Mouse (Mus musculus) neural tube, embryonic 13.5 days (tissue): ENCODE results near the gene Resf1. TPM values are rescaled to one million over a fixed set of nuclear protein-coding genes. Genes with fewer than 3 reads are reported as not detected.
A peak's percentile ranks its signal among the peaks of the same experiment; 100 is the strongest.
"Not testable (repeated sequence)": the region's sequence is repeated elsewhere in the genome, so short reads cannot be mapped to it uniquely, and the experiment has no call there.

ENCODE experiments used
- ATAC-seq: fragments of 200-750 bp; cut with Nextera tagmentation; 2 replicates; pipeline ENCODE4 v1.8.0; 2017; ENCODE audit warnings: low read depth, mild to moderate bottlenecking, moderate TSS enrichment, moderate library complexity
- H3K27ac ChIP-seq: fragments of 300-500 bp; sonication (generic); replicated peaks from 2 replicates; pipeline ENCODE4 v1.5.1; 2015; ENCODE audit warnings: moderate library complexity, mild to moderate bottlenecking, inconsistent platforms
- H3K27me3 ChIP-seq: fragments of 300-500 bp; sonication (generic); 2 replicates; pipeline ENCODE4 v1.6.1; 2015; ENCODE audit warnings: mild to moderate bottlenecking, inconsistent platforms
- H3K36me3 ChIP-seq: fragments of 300-500 bp; sonication (generic); 2 replicates; pipeline ENCODE4 v1.6.1; 2015; ENCODE audit warnings: mild to moderate bottlenecking, inconsistent platforms
- H3K4me1 ChIP-seq: fragments of 300-500 bp; sonication (generic); replicated peaks from 2 replicates; pipeline ENCODE4 v1.6.1; 2015; ENCODE audit warnings: inconsistent platforms
- H3K4me2 ChIP-seq: fragments of 300-500 bp; sonication (generic); 2 replicates; pipeline ENCODE4 v1.6.1; 2015; ENCODE audit warnings: inconsistent platforms, mild to moderate bottlenecking, moderate library complexity
- H3K4me3 ChIP-seq: fragments of 300-500 bp; sonication (generic); 2 replicates; pipeline ENCODE4 v1.5.1; 2015; ENCODE audit warnings: mild to moderate bottlenecking, inconsistent platforms
- H3K9ac ChIP-seq: fragments of 300-500 bp; sonication (generic); 2 replicates; pipeline ENCODE4 v1.6.1; 2015; ENCODE audit warnings: moderate library complexity, mild to moderate bottlenecking, inconsistent platforms
- H3K9me3 ChIP-seq: fragments of 300-500 bp; sonication (generic); 2 replicates; pipeline ENCODE4 v1.6.1; 2016; ENCODE audit warnings: inconsistent platforms
- WGBS: fragments of 180-500 bp; shearing (Covaris S2); methylation state at CpG from one replicate; pipeline ENCODE4 v1.1.7; 2015; 5-methylcytosine and 5-hydroxymethylcytosine counted together
- polyA plus RNA-seq: library from polyadenylated mRNA; unstranded; fragments of >200 nt; fragmentation: Nextera tagmentation; extraction: Ambion mirVana; gene quantifications from 2 replicates; pipeline ENCODE4 v1.2.1, GENCODE M21; 2015

Gene Resf1
- 31.5 and 34.6 TPM in 2 replicates for polyA plus RNA-seq

- Histone ChIP-seq H3K27me3 (no peaks in the 10 kb centered on the region), H3K4me2 (peak within 1 kb of the TSS; percentile 69), H3K9me3 (no peaks in the 10 kb centered on the region), H3K4me3 (peak within 1 kb of the TSS; percentile 84), H3K9ac (peak within 1 kb of the TSS; percentile 96), H3K4me1 (peaks cover 32% of the 10 kb centered on the region), H3K27ac (peak within 1 kb of the TSS; percentile 99), H3K36me3 (peaks cover 22% of the 10 kb centered on the region; the same call in 1 of the 2 replicates)
- 4% methylated on average over 61 of the region's 61 CpGs for WGBS
- peak; percentile 100 for ATAC-seq
Measured at GRCm38 (mm10) chr6:149308956-149309932, at the start of gene Resf1. Gene Resf1, plus strand, starts transcription at chr6:149309414.

- no peak for ATAC-seq
- H3K36me3 ChIP-seq, result no peaks in the 10 kb centered on the region
- no peak overlapping the region for H3K9ac ChIP-seq
- no peak overlapping the region for H3K27ac ChIP-seq
- no peak overlapping the region for H3K4me3 ChIP-seq
- peaks cover 5% of the 10 kb centered on the region; the same call in 1 of the 2 replicates for H3K9me3 ChIP-seq
- no peaks in the 10 kb centered on the region for H3K4me1 ChIP-seq
- WGBS, result 82% methylated on average over 3 of the region's 3 CpGs
- H3K27me3 ChIP-seq, result no peaks in the 10 kb centered on the region
- no peak overlapping the region for H3K4me2 ChIP-seq
Measured at GRCm38 (mm10) chr6:149260801-149261239, 48.4 kb upstream of the Resf1 start.

- no peak overlapping the region for H3K9ac ChIP-seq
- H3K4me1 ChIP-seq, result no peaks in the 10 kb centered on the region
- H3K27ac ChIP-seq, result no peak overlapping the region
- no peak overlapping the region for H3K4me2 ChIP-seq
- no peaks in the 10 kb centered on the region for H3K9me3 ChIP-seq
- H3K27me3 ChIP-seq, result no peaks in the 10 kb centered on the region
- no peak overlapping the region for H3K4me3 ChIP-seq
- no peaks in the 10 kb centered on the region for H3K36me3 ChIP-seq
- no peak for ATAC-seq
Measured at GRCm38 (mm10) chr6:149267951-149268350, 41.3 kb upstream of the Resf1 start.

- Histone ChIP-seq H3K27ac (no peak overlapping the region), H3K27me3 (no peaks in the 10 kb centered on the region), H3K36me3 (no peaks in the 10 kb centered on the region), H3K4me2 (no peak overlapping the region), H3K4me3 (no peak overlapping the region), H3K9me3 (no peaks in the 10 kb centered on the region; the same call in 1 of the 2 replicates), H3K4me1 (no peaks in the 10 kb centered on the region), H3K9ac (no peak overlapping the region)
- ATAC-seq, result no peak
- 75% methylated on average over 2 of the region's 2 CpGs for WGBS
Measured at GRCm38 (mm10) chr6:149278248-149278731, 30.9 kb upstream of the Resf1 start.

GRCm38 (mm10) chr6:149278866-149279265 is 30.3 kb upstream of the Resf1 start:
- Histone ChIP-seq H3K4me1 (no peaks in the 10 kb centered on the region), H3K4me2 (no peak overlapping the region), H3K27me3 (no peaks in the 10 kb centered on the region), H3K9ac (no peak overlapping the region), H3K27ac (no peak overlapping the region), H3K4me3 (no peak overlapping the region), H3K36me3 (no peaks in the 10 kb centered on the region), H3K9me3 (peaks cover 4% of the 10 kb centered on the region; the same call in 1 of the 2 replicates)
- WGBS, result 94% methylated on average over 1 of the region's 1 CpGs
- no peak for ATAC-seq

GRCm38 (mm10) chr6:149280511-149280910 is 28.7 kb upstream of the Resf1 start:
- Histone ChIP-seq H3K27ac (no peak overlapping the region), H3K9me3 (peaks cover 8% of the 10 kb centered on the region), H3K4me1 (no peaks in the 10 kb centered on the region), H3K9ac (no peak overlapping the region), H3K4me2 (no peak overlapping the region), H3K27me3 (no peaks in the 10 kb centered on the region), H3K4me3 (no peak overlapping the region), H3K36me3 (no peaks in the 10 kb centered on the region)
- no peak for ATAC-seq

- H3K27me3 ChIP-seq, H3K9ac ChIP-seq, H3K36me3 ChIP-seq, H3K4me3 ChIP-seq, H3K4me1 ChIP-seq, ATAC-seq, H3K4me2 ChIP-seq, H3K27ac ChIP-seq, H3K9me3 ChIP-seq: not testable (repeated sequence)
- 87% methylated on average over 9 of the region's 9 CpGs for WGBS
Measured at GRCm38 (mm10) chr6:149288190-149288589, 21.0 kb upstream of the Resf1 start.

GRCm38 (mm10) chr6:149303231-149303630 is 6.0 kb upstream of the Resf1 start:
- not testable (repeated sequence) for H3K4me1 ChIP-seq, H3K36me3 ChIP-seq, ATAC-seq, H3K9me3 ChIP-seq, H3K4me3 ChIP-seq, H3K4me2 ChIP-seq, H3K9ac ChIP-seq, H3K27me3 ChIP-seq, H3K27ac ChIP-seq

GRCm38 (mm10) chr6:149307092-149307491 is 2.1 kb upstream of the Resf1 start:
- no peaks in the 10 kb centered on the region for H3K27me3 ChIP-seq
- H3K36me3 ChIP-seq, result peaks cover 9% of the 10 kb centered on the region; the same call in 1 of the 2 replicates
- H3K9ac ChIP-seq, result no peak overlapping the region
- H3K4me2 ChIP-seq, result no peak overlapping the region
- no peak overlapping the region for H3K4me3 ChIP-seq
- WGBS, result 94% methylated on average over 2 of the region's 2 CpGs
- no peak for ATAC-seq
- H3K27ac ChIP-seq, result no peak overlapping the region
- no peaks in the 10 kb centered on the region for H3K9me3 ChIP-seq
- H3K4me1 ChIP-seq, result peaks cover 26% of the 10 kb centered on the region

- H3K4me2 ChIP-seq, result no peak overlapping the region
- no peaks in the 10 kb centered on the region for H3K9me3 ChIP-seq
- H3K36me3 ChIP-seq, result peaks cover 15% of the 10 kb centered on the region; the same call in 1 of the 2 replicates
- H3K9ac ChIP-seq, result no peak overlapping the region
- ATAC-seq, result no peak
- 93% methylated on average over 2 of the region's 2 CpGs for WGBS
- no peak overlapping the region for H3K4me3 ChIP-seq
- no peak overlapping the region for H3K27ac ChIP-seq
- peaks cover 31% of the 10 kb centered on the region for H3K4me1 ChIP-seq
- H3K27me3 ChIP-seq, result no peaks in the 10 kb centered on the region
Measured at GRCm38 (mm10) chr6:149307801-149308200, 1.4 kb upstream of the Resf1 start.

- peaks cover 32% of the 10 kb centered on the region for H3K4me1 ChIP-seq
- peak overlapping the region; percentile 84 for H3K4me3 ChIP-seq
- H3K4me2 ChIP-seq, result peak overlapping the region; percentile 69
- peaks cover 31% of the 10 kb centered on the region for H3K36me3 ChIP-seq
- H3K9ac ChIP-seq, result peak overlapping the region; percentile 96
- ATAC-seq, result no peak
- H3K9me3 ChIP-seq, result no peaks in the 10 kb centered on the region
- no peaks in the 10 kb centered on the region for H3K27me3 ChIP-seq
- WGBS, result 49% methylated on average over 2 of the region's 2 CpGs
- peak overlapping the region; percentile 99; the same call in 1 of the 2 replicates for H3K27ac ChIP-seq
Measured at GRCm38 (mm10) chr6:149310226-149310625, 1.0 kb downstream of the Resf1 start.

GRCm38 (mm10) chr6:149311044-149311443 is 1.8 kb downstream of the Resf1 start:
- Histone ChIP-seq H3K4me3 (peak overlapping the region; percentile 84), H3K4me2 (peak overlapping the region; percentile 69), H3K27me3 (no peaks in the 10 kb centered on the region), H3K27ac (no peak overlapping the region), H3K9me3 (no peaks in the 10 kb centered on the region), H3K9ac (0 out of 2 replicates have a peak overlapping the region, but pooled peaks have one; percentile 96), H3K4me1 (peaks cover 32% of the 10 kb centered on the region), H3K36me3 (peaks cover 39% of the 10 kb centered on the region)
- no peak for ATAC-seq
- 74% methylated on average over 2 of the region's 2 CpGs for WGBS
